Mouse (Mus musculus) erythroid progenitor cell, adult 5-6 weeks (primary cell): Measurements from ENCODE around the gene C1qtnf5. TPM values are rescaled to one million over a fixed set of nuclear protein-coding genes. Genes with fewer than 3 reads are reported as not detected.

Experiments
- total RNA-seq, 2 experiments: library from RNA; stranded (forward) in 1 of 2; stranded (reverse) in 1 of 2; fragments of 150-400 nt in 1 of 2; fragments of 186-747, 209-891 nt in 1 of 2; gene quantifications; 2 replicates each; pipeline versions ENCODE4 v1.2.3 to v1.2.4; 2015 to 2017; ENCODE audit warnings: low replicate concordance in 2 of 2

The C1qtnf5 gene
- total RNA-seq, 2 experiments from 2014 or later: not detected

Other genes starting within 250 kb of the C1qtnf5 start
- gene Thy1, start 63.9 kb upstream of the C1qtnf5 start, total RNA-seq (2015; ENCODE audit: low replicate concordance): 11.9 and 33.1 TPM in 2 replicates
- 1.0 and 7.8 TPM in 2 replicates for gene Thy1, start 63.9 kb upstream of the C1qtnf5 start, total RNA-seq (2017; ENCODE audit: low replicate concordance)
- not detected in 2 replicates for gene Usp2, start 40.2 kb upstream of the C1qtnf5 start, total RNA-seq (2015; ENCODE audit: low replicate concordance)
- 1.8 TPM in 1 of 2 replicates, not detected in the other for gene Usp2, start 40.2 kb upstream of the C1qtnf5 start, total RNA-seq (2017; ENCODE audit: low replicate concordance)
- not detected in 2 replicates for gene Mfrp, start 5.5 kb upstream of the C1qtnf5 start, total RNA-seq (2015; ENCODE audit: low replicate concordance)
- gene Mfrp, start 5.5 kb upstream of the C1qtnf5 start, total RNA-seq (2017; ENCODE audit: low replicate concordance): not detected in 2 replicates
- gene Gm49380, start 6.3 kb downstream of the C1qtnf5 start, total RNA-seq (2015; ENCODE audit: low replicate concordance): not detected in 2 replicates
- 1.4 TPM in 1 of 2 replicates, not detected in the other for gene Gm49380, start 6.3 kb downstream of the C1qtnf5 start, total RNA-seq (2017; ENCODE audit: low replicate concordance)
- 83.4 and 94.4 TPM in 2 replicates for gene Rnf26, start 6.3 kb downstream of the C1qtnf5 start, total RNA-seq (2015; ENCODE audit: low replicate concordance)
- 43.9 and 53.3 TPM in 2 replicates for gene Rnf26, start 6.3 kb downstream of the C1qtnf5 start, total RNA-seq (2017; ENCODE audit: low replicate concordance)
- not detected in 2 replicates for gene Mcam, start 27.2 kb downstream of the C1qtnf5 start, total RNA-seq (2015; ENCODE audit: low replicate concordance)
- gene Mcam, start 27.2 kb downstream of the C1qtnf5 start, total RNA-seq (2017; ENCODE audit: low replicate concordance): 0.30 TPM in 1 of 2 replicates, not detected in the other
- 43.2 TPM in 2 replicates for gene Cbl, start 126.8 kb downstream of the C1qtnf5 start, total RNA-seq (2015; ENCODE audit: low replicate concordance)
- gene Cbl, start 126.8 kb downstream of the C1qtnf5 start, total RNA-seq (2017; ENCODE audit: low replicate concordance): 16.2 and 21.3 TPM in 2 replicates
- gene Ccdc153, start 133.4 kb downstream of the C1qtnf5 start, total RNA-seq (2015; ENCODE audit: low replicate concordance): not detected in 2 replicates
- not detected in 2 replicates for gene Ccdc153, start 133.4 kb downstream of the C1qtnf5 start, total RNA-seq (2017; ENCODE audit: low replicate concordance)
- gene Pdzd3, start 144.2 kb downstream of the C1qtnf5 start, total RNA-seq (2015; ENCODE audit: low replicate concordance): not detected in 2 replicates
- not detected in 2 replicates for gene Pdzd3, start 144.2 kb downstream of the C1qtnf5 start, total RNA-seq (2017; ENCODE audit: low replicate concordance)
- gene Nlrx1, start 161.4 kb downstream of the C1qtnf5 start, total RNA-seq (2015; ENCODE audit: low replicate concordance): 0.84 and 2.5 TPM in 2 replicates
- 1.2 and 2.6 TPM in 2 replicates for gene Nlrx1, start 161.4 kb downstream of the C1qtnf5 start, total RNA-seq (2017; ENCODE audit: low replicate concordance)
- 314 and 326 TPM in 2 replicates for gene Abcg4, start 181.4 kb downstream of the C1qtnf5 start, total RNA-seq (2015; ENCODE audit: low replicate concordance)
- 111 and 113 TPM in 2 replicates for gene Abcg4, start 181.4 kb downstream of the C1qtnf5 start, total RNA-seq (2017; ENCODE audit: low replicate concordance)
- 37.5 and 59.1 TPM in 2 replicates for gene Hinfp, start 198.4 kb downstream of the C1qtnf5 start, total RNA-seq (2015; ENCODE audit: low replicate concordance)
- gene Hinfp, start 198.4 kb downstream of the C1qtnf5 start, total RNA-seq (2017; ENCODE audit: low replicate concordance): 35.2 and 65.6 TPM in 2 replicates
- gene C2cd2l, start 213.0 kb downstream of the C1qtnf5 start, total RNA-seq (2015; ENCODE audit: low replicate concordance): 46.1 and 54.8 TPM in 2 replicates
- 70.0 and 83.0 TPM in 2 replicates for gene C2cd2l, start 213.0 kb downstream of the C1qtnf5 start, total RNA-seq (2017; ENCODE audit: low replicate concordance)
- 5.4 and 11.5 TPM in 2 replicates for gene Dpagt1, start 218.8 kb downstream of the C1qtnf5 start, total RNA-seq (2015; ENCODE audit: low replicate concordance)
- 1.0 and 7.8 TPM in 2 replicates for gene Dpagt1, start 218.8 kb downstream of the C1qtnf5 start, total RNA-seq (2017; ENCODE audit: low replicate concordance)
- 455 and 495 TPM in 2 replicates for gene H2afx, start 227.4 kb downstream of the C1qtnf5 start, total RNA-seq (2015; ENCODE audit: low replicate concordance)
- gene H2afx, start 227.4 kb downstream of the C1qtnf5 start, total RNA-seq (2017; ENCODE audit: low replicate concordance): 1,704 and 2,100 TPM in 2 replicates
- gene Hmbs, start 237.0 kb downstream of the C1qtnf5 start, total RNA-seq (2015; ENCODE audit: low replicate concordance): 2,720 and 2,790 TPM in 2 replicates
- gene Hmbs, start 237.0 kb downstream of the C1qtnf5 start, total RNA-seq (2017; ENCODE audit: low replicate concordance): 1,215 and 1,747 TPM in 2 replicates